Mouse (Mus musculus) stomach, embryonic 15.5 days (tissue): ENCODE data around the gene Rbms3. TPM values are rescaled to one million over a fixed set of nuclear protein-coding genes. Genes with fewer than 3 reads are reported as not detected.

Source experiments
- ATAC-seq: fragments of 200-750 bp; cut with Nextera tagmentation; 2 replicates; pipeline ENCODE4 v1.8.0; 2017; ENCODE audit warnings: low read depth, moderate number of reproducible peaks, moderate TSS enrichment; ENCODE audit not compliant: insufficient read depth, low FRiP score
- H3K27ac ChIP-seq: fragments of 300-500 bp; sonication (generic); 2 replicates; pipeline ENCODE4 v1.5.1; 2015; ENCODE audit warnings: mild to moderate bottlenecking, inconsistent platforms
- H3K27me3 ChIP-seq: fragments of 300-500 bp; sonication (generic); replicated peaks from 2 replicates; pipeline ENCODE4 v1.6.1; 2015; ENCODE audit warnings: inconsistent platforms
- H3K36me3 ChIP-seq: fragments of 300-500 bp; sonication (generic); 2 replicates; pipeline ENCODE4 v1.6.1; 2015; ENCODE audit warnings: inconsistent platforms
- H3K4me1 ChIP-seq: fragments of 300-500 bp; sonication (generic); 2 replicates; pipeline ENCODE4 v1.6.1; 2015; ENCODE audit warnings: inconsistent platforms
- H3K4me2 ChIP-seq: fragments of 300-500 bp; sonication (generic); 2 replicates; pipeline ENCODE4 v1.6.1; 2015; ENCODE audit warnings: mild to moderate bottlenecking, inconsistent platforms
- H3K4me3 ChIP-seq: fragments of 300-500 bp; sonication (generic); replicated peaks from 2 replicates; pipeline ENCODE4 v1.5.1; 2015; ENCODE audit warnings: inconsistent platforms
- H3K9ac ChIP-seq: fragments of 300-500 bp; sonication (generic); 2 replicates; pipeline ENCODE4 v1.6.1; 2015; ENCODE audit warnings: inconsistent platforms
- H3K9me3 ChIP-seq: fragments of 300-500 bp; sonication (generic); 2 replicates; pipeline ENCODE4 v1.6.1; 2016; ENCODE audit warnings: inconsistent platforms
- WGBS: fragments of 180-500 bp; shearing (Covaris S2); methylation state at CpG from one replicate; pipeline ENCODE4 v1.1.7; 2015; 5-methylcytosine and 5-hydroxymethylcytosine counted together
- polyA plus RNA-seq: library from polyadenylated mRNA; unstranded; fragments of >200 nt; fragmentation: Nextera tagmentation; extraction: Ambion mirVana; gene quantifications from 2 replicates; pipeline ENCODE4 v1.2.1, GENCODE M21; 2015

Rbms3 gene
- polyA plus RNA-seq, 1 experiment from 2014 or later = 64.3 TPM

DNA sequence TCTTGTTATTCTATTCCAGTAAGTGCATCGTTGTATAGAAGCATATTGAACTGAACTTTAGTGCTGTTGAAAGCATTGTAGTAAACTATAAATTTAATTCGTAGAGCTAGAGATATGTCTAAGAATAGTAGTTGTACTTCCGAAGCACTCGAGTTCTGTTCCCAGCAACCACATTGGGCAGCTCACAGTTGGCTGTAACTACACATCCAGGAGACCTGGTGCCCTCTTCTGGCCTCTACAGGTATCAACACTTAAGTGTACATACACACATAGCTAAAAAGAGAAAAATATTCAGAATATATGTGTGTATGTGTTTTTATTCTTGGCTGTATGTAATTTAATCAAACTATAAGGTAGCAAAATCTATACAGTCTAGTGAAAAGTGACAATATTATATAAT lies 1098.6 kb downstream of the Rbms3 start:
- no peak overlapping the region for H3K27ac ChIP-seq
- H3K4me3 ChIP-seq = no peak overlapping the region
- no peaks in the 10 kb centered on the region for H3K4me1 ChIP-seq
- H3K9me3 ChIP-seq = no peaks in the 10 kb centered on the region
- 89% methylated on average over 4 of the region's 4 CpGs for WGBS
- H3K9ac ChIP-seq = no peak overlapping the region
- H3K36me3 ChIP-seq = no peaks in the 10 kb centered on the region
- no peaks in the 10 kb centered on the region for H3K27me3 ChIP-seq
- no peak for ATAC-seq
- H3K4me2 ChIP-seq = no peak overlapping the region

DNA sequence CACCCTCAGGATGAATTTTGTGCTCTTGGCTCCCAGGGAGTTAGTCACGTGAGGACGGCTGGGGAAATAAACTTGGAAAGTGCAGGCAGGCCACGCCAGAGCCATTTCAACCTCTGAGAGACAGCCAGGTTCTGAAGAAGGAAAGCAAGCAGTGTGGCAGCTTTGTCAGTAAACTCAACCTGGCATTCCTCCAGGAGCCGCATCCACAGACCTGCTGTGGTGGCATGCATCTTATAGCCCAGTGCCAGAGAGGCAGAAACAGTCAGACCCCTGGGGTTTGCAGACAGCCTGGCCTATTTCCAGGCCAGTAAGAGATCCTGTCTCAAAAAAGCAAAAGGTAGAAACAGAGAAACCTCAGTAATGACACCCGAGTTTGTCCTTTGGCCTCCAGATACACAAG lies 1105.3 kb downstream of the Rbms3 start:
- ATAC-seq = no peak
- H3K9ac ChIP-seq = no peak overlapping the region
- no peaks in the 10 kb centered on the region for H3K9me3 ChIP-seq
- H3K4me3 ChIP-seq = no peak overlapping the region
- no peak overlapping the region for H3K27ac ChIP-seq
- H3K4me2 ChIP-seq = no peak overlapping the region
- WGBS = 72% methylated on average over 5 of the region's 5 CpGs
- no peaks in the 10 kb centered on the region for H3K4me1 ChIP-seq
- no peaks in the 10 kb centered on the region for H3K27me3 ChIP-seq
- H3K36me3 ChIP-seq = no peaks in the 10 kb centered on the region
